Mouse (Mus musculus) heart, embryonic 13.5 days (tissue): Measurements from ENCODE around the gene Thegl. TPM values are rescaled to one million over a fixed set of nuclear protein-coding genes. Genes with fewer than 3 reads are reported as not detected.

ENCODE experiments used
- ATAC-seq: fragments of 200-750 bp; cut with Nextera tagmentation; 2 replicates; pipeline ENCODE4 v1.8.0; 2017; ENCODE audit warnings: moderate TSS enrichment; ENCODE audit not compliant: insufficient number of reproducible peaks, low FRiP score, low TSS enrichment; ENCODE audit errors: extremely low read depth
- H3K27ac ChIP-seq: fragments of 300-500 bp; sonication (generic); replicated peaks from 2 replicates; pipeline ENCODE4 v1.5.1; 2015; ENCODE audit warnings: moderate library complexity, mild to moderate bottlenecking, inconsistent platforms
- H3K27me3 ChIP-seq: fragments of 300-500 bp; sonication (generic); replicated peaks from 2 replicates; pipeline ENCODE4 v1.6.1; 2015; ENCODE audit warnings: mild to moderate bottlenecking, inconsistent platforms
- H3K36me3 ChIP-seq: fragments of 300-500 bp; sonication (generic); 2 replicates; pipeline ENCODE4 v1.6.1; 2015; ENCODE audit warnings: mild to moderate bottlenecking, inconsistent platforms
- H3K4me1 ChIP-seq: fragments of 300-500 bp; sonication (generic); 2 replicates; pipeline ENCODE4 v1.6.1; 2015; ENCODE audit warnings: inconsistent platforms
- H3K4me2 ChIP-seq: fragments of 300-500 bp; sonication (generic); 2 replicates; pipeline ENCODE4 v1.6.1; 2015; ENCODE audit warnings: inconsistent platforms, mild to moderate bottlenecking, moderate library complexity
- H3K4me3 ChIP-seq: fragments of 300-500 bp; sonication (generic); 2 replicates; pipeline ENCODE4 v1.5.1; 2015; ENCODE audit warnings: moderate library complexity, mild to moderate bottlenecking, inconsistent platforms
- H3K9ac ChIP-seq: fragments of 300-500 bp; sonication (generic); 2 replicates; pipeline ENCODE4 v1.6.1; 2015; ENCODE audit warnings: inconsistent platforms, mild to moderate bottlenecking, moderate library complexity
- H3K9me3 ChIP-seq: fragments of 300-500 bp; sonication (generic); 2 replicates; pipeline ENCODE4 v1.6.1; 2016; ENCODE audit warnings: inconsistent platforms
- WGBS: fragments of 180-500 bp; shearing (Covaris S2); methylation state at CpG from one replicate; pipeline ENCODE4 v1.1.7; 2015; ENCODE audit warnings: mixed read lengths; 5-methylcytosine and 5-hydroxymethylcytosine counted together
- polyA plus RNA-seq: library from polyadenylated mRNA; unstranded; fragments of >200 nt; fragmentation: Nextera tagmentation; extraction: Ambion mirVana; gene quantifications from 2 replicates; pipeline ENCODE4 v1.2.1, GENCODE M21; 2015

Thegl gene
- polyA plus RNA-seq, 1 experiment from 2014 or later: 0.08 TPM

DNA sequence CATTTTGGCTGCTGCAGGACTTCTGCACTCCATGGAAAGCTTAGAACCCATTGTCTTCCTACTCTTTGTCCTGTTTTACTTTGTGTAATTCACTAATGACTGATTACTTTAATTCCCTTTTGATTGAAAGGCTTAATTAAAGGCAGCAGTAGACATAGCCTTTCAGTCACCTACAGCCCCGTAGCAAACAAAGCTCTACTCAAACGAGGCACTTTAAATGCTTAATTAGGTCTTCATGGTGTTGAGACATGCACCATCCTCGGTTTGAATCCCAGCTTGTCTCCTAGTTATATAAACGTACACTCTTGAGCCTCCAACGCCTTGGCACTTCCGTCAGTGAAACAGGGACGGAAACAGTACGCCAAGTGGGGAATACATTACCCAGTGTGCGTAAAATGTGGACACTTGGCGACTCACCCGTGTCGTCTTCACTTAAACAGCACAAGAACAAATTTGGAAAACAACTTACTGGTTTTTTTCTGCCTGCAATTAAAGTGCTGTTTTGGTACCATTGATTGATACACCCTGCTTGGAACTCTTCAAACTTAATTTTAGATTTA is 41.1 kb downstream of the Thegl start:
- Histone ChIP-seq H3K4me2 (no peak overlapping the region), H3K27me3 (no peaks in the 10 kb centered on the region), H3K4me1 (0 out of 2 replicates have a peak, but pooled peaks cover 5% of the 10 kb centered on the region), H3K4me3 (no peak overlapping the region), H3K9me3 (0 out of 2 replicates have a peak, but pooled peaks cover 7% of the 10 kb centered on the region), H3K36me3 (no peaks in the 10 kb centered on the region), H3K9ac (no peak overlapping the region), H3K27ac (no peak overlapping the region)
- ATAC-seq: no peak
- 77% methylated on average over 12 of the region's 12 CpGs for WGBS

DNA sequence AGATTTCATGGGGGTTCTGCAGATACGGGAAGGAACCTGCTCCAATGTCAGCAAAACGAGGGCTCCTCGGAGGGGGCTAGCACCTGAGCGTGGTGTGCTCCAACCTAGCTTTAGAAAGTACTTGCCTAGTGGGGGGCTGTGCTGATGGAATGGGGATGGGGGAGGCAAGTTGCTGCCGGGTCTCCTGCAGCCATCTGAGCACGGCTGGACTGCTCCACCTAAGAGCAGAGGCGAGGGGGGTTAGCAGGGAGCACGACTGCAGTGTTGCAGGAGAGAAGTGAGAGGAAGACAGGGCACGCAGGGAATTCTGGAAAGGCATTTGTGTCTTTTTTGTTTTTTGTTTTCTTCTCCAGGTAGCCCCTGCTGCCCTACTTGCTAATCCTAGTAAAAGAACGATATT is 44.5 kb downstream of the Thegl start:
- Histone ChIP-seq H3K4me1 (0 out of 2 replicates have a peak, but pooled peaks cover 5% of the 10 kb centered on the region), H3K9ac (no peak overlapping the region), H3K27ac (no peak overlapping the region), H3K36me3 (no peaks in the 10 kb centered on the region), H3K4me3 (no peak overlapping the region), H3K4me2 (no peak overlapping the region), H3K27me3 (no peaks in the 10 kb centered on the region), H3K9me3 (no peaks in the 10 kb centered on the region)
- 40% methylated on average over 10 of the region's 10 CpGs for WGBS
- ATAC-seq: no peak

DNA sequence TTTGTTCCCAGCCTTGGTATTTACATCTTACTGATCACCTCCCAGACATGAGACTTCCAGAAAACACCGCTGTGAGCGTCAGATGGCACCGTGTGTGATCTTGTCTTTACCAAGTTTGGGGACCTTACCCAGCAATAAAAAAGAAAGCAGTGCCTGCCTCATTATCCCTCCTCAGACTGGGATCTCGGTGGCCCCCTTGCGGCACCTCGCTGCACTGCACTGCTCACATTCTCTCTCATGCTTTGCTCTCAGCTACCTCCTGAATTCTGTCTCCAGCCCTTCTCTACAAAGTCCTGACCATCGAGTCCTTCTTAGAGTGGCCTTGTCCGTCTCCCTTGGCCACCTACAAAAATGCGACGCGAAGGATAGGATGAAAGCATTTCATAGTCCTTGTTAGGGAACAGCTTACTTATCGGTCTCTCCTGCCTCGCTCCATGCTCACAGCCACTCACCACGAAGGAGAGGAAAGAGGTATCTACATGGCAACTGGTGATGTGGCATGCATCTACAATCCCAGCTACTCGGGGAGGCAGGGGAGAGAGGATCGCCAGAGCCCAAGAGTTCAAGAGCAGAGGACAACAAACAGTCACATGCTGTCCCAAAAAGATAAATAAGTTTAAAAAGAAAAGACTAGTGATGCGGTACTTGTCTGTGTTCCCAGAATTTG is 45.7 kb downstream of the Thegl start:
- H3K27me3 ChIP-seq: no peaks in the 10 kb centered on the region
- 0 out of 2 replicates have a peak, but pooled peaks cover 5% of the 10 kb centered on the region for H3K4me1 ChIP-seq
- H3K36me3 ChIP-seq: no peaks in the 10 kb centered on the region
- H3K27ac ChIP-seq: no peak overlapping the region
- no peaks in the 10 kb centered on the region for H3K9me3 ChIP-seq
- H3K9ac ChIP-seq: no peak overlapping the region
- 27% methylated on average over 17 of the region's 17 CpGs for WGBS
- peak overlapping the region; percentile 44 for H3K4me2 ChIP-seq
- peak overlapping the region; percentile 27; the same call in 1 of the 2 replicates for H3K4me3 ChIP-seq
- no peak for ATAC-seq

DNA sequence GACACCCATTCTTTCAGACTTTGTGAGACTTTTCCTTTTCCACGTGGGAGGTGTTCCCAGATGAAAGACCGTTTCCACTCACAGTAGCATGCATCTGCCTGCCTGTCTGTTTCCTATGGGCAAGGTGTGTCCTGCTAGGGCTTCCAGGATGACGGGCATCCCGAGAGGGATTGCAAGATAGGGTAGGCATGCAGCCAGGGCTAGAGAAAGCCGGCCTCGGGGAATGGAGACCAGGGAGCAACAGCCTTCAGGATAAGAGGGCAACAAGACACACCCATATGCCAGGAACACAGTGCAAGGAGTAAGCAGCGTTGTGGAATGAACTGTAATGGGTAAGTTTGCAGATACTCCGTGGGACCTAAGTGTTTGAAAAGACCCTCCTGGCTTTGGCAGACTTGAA is 51.5 kb downstream of the Thegl start:
- H3K27me3 ChIP-seq: no peaks in the 10 kb centered on the region
- H3K4me1 ChIP-seq: peaks cover 8% of the 10 kb centered on the region
- H3K36me3 ChIP-seq: no peaks in the 10 kb centered on the region
- ATAC-seq: no peak
- no peak overlapping the region for H3K4me2 ChIP-seq
- no peak overlapping the region for H3K27ac ChIP-seq
- no peak overlapping the region for H3K9ac ChIP-seq
- no peaks in the 10 kb centered on the region for H3K9me3 ChIP-seq
- 55% methylated on average over 8 of the region's 8 CpGs for WGBS
- H3K4me3 ChIP-seq: no peak overlapping the region

DNA sequence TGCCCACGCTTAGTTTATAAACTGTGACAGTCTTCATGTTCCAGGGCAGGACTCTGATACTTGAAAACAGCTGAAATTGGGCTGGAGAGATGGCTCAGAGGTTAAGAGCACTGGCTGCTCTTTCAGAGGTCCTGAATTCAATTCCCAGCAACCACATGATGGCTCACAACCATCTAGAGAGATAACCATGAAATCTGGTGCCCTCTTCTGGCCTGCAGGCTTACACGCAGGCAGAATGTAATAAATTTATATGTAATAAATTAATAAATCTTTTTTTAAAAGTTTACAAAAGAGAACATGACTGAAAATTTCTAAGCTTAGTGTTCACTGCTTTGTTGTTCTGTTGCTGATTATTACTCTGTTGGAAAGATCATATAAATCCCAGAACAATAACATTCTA is 55.2 kb downstream of the Thegl start:
- Histone ChIP-seq H3K4me1 (peaks cover 32% of the 10 kb centered on the region), H3K27me3 (no peaks in the 10 kb centered on the region), H3K9ac (no peak overlapping the region), H3K9me3 (no peaks in the 10 kb centered on the region), H3K36me3 (no peaks in the 10 kb centered on the region), H3K4me3 (no peak overlapping the region), H3K4me2 (no peak overlapping the region), H3K27ac (no peak overlapping the region)
- 76% methylated on average over 2 of the region's 2 CpGs for WGBS
- ATAC-seq: no peak

DNA sequence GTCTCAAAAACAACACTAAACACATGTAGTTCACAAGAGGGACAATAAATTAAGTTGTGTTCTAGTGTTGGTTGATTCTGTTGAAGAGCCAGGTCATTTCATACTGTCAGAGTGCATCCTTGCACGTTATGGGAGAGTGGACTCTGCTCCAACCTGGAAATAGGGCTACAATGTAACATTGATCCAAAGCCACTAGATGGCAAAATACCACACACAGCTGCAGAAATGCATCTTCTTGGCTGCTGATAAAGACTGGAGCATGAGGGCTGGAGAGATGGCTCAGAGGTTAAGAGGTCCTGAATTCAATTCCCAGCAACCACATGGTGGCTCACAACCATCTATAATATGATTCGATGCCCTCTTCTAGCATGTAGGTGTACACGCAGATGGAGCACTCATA is 55.8 kb downstream of the Thegl start:
- Histone ChIP-seq H3K27me3 (no peaks in the 10 kb centered on the region), H3K27ac (no peak overlapping the region), H3K9ac (no peak overlapping the region), H3K36me3 (no peaks in the 10 kb centered on the region), H3K4me3 (no peak overlapping the region), H3K4me2 (no peak overlapping the region), H3K9me3 (no peaks in the 10 kb centered on the region), H3K4me1 (peaks cover 32% of the 10 kb centered on the region)
- ATAC-seq: no peak
- 71% methylated on average over 3 of the region's 3 CpGs for WGBS

DNA sequence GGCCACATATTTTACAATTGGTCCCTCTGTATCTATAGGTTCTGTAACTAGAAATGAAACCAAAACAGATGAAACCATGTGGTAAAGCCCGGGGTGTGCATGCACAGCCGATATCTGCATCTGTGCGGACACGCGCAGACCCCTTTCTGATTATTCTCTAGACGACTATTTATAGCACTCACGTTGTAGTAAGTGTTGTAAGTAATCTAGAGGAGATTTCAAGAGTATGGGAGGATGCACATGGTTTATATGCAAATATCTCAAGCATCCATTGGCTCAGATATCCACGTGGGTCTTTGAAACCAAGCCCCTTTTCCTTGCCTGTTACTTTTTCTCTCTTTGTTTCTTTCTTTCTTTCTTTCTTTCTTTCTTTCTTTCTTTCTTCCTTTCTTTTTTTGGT is 58.0 kb downstream of the Thegl start:
- no peaks in the 10 kb centered on the region for H3K36me3 ChIP-seq
- H3K27me3 ChIP-seq: no peaks in the 10 kb centered on the region
- H3K4me2 ChIP-seq: no peak overlapping the region
- H3K9me3 ChIP-seq: peaks cover 5% of the 10 kb centered on the region; the same call in 1 of the 2 replicates
- no peak overlapping the region for H3K27ac ChIP-seq
- 42% methylated on average over 8 of the region's 8 CpGs for WGBS
- no peak for ATAC-seq
- H3K4me3 ChIP-seq: no peak overlapping the region
- H3K4me1 ChIP-seq: peaks cover 24% of the 10 kb centered on the region
- H3K9ac ChIP-seq: no peak overlapping the region

DNA sequence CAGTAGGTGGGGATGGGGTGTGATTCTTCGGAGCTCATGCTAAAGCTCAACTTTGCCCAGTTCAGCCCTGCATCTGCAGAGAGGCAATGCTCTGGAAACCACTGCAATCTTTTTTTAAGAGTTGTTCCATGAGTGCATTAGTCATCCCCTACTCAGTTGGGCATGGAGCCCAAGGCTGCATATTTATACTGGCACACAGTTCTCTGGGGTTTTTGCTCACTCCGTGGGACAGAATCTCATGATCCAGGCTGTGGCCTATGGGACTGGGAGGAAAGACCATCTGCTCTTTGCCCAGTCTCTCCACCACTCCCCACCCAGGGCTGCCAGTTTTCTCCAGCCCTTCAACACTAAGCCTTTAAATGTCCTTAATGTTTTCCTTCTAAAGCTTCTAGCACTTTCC is 59.1 kb downstream of the Thegl start:
- Histone ChIP-seq H3K4me1 (peaks cover 24% of the 10 kb centered on the region), H3K27me3 (no peaks in the 10 kb centered on the region), H3K9me3 (peaks cover 5% of the 10 kb centered on the region; the same call in 1 of the 2 replicates), H3K4me2 (no peak overlapping the region), H3K27ac (peak overlapping the region; percentile 70), H3K9ac (no peak overlapping the region), H3K36me3 (no peaks in the 10 kb centered on the region), H3K4me3 (no peak overlapping the region)
- WGBS: 39% methylated on average over 2 of the region's 2 CpGs
- ATAC-seq: peak; percentile 68; the same call in 1 of the 2 replicates

DNA sequence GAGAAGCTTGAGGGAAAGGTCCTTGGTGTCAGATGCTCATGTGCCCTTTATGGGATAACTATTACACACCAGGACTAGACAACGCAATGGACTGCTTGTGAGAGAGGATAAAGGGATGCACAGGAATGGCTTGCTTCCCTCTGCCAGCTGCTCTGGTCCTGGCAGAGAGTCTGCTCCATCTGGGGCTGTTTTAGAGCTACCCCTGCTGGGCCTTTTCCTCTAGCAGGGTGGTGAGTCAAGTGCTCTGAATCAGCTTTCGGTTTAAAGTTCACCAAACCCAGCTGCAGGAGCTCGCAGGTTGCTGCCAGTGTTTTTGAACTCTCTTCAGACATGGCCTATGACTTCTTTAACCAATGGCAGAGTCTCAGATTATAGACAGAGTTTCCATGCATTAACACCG is 60.1 kb downstream of the Thegl start:
- Histone ChIP-seq H3K36me3 (no peaks in the 10 kb centered on the region), H3K27me3 (no peaks in the 10 kb centered on the region), H3K9me3 (peaks cover 5% of the 10 kb centered on the region; the same call in 1 of the 2 replicates), H3K4me3 (no peak overlapping the region), H3K27ac (no peak overlapping the region), H3K4me1 (peaks cover 24% of the 10 kb centered on the region), H3K9ac (no peak overlapping the region), H3K4me2 (no peak overlapping the region)
- 85% methylated on average over 4 of the region's 4 CpGs for WGBS
- ATAC-seq: no peak

DNA sequence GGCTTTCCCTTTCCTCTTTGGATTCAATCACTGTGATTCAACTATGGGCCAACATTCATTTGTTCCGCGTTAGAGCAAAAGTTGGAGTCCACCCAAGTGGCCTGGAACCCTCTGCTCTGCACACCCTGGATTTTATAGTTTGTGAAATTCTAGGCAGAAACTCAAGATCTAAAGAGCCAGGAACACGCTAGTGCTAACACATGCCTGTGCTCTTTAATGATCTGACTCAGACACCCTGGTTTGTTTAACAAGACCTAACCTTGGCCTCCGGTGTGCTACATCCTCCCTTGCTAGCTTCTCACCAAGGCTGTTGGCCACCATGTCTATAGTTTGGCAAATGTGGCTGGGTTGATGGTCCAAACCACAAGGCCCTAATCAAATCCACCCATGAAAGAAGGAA is 64.9 kb downstream of the Thegl start:
- Histone ChIP-seq H3K4me1 (no peaks in the 10 kb centered on the region), H3K9me3 (peaks cover 5% of the 10 kb centered on the region; the same call in 1 of the 2 replicates), H3K4me2 (no peak overlapping the region), H3K36me3 (peaks cover 6% of the 10 kb centered on the region), H3K9ac (no peak overlapping the region), H3K4me3 (no peak overlapping the region), H3K27me3 (no peaks in the 10 kb centered on the region), H3K27ac (no peak overlapping the region)
- no peak for ATAC-seq
- 90% methylated on average over 4 of the region's 4 CpGs for WGBS

DNA sequence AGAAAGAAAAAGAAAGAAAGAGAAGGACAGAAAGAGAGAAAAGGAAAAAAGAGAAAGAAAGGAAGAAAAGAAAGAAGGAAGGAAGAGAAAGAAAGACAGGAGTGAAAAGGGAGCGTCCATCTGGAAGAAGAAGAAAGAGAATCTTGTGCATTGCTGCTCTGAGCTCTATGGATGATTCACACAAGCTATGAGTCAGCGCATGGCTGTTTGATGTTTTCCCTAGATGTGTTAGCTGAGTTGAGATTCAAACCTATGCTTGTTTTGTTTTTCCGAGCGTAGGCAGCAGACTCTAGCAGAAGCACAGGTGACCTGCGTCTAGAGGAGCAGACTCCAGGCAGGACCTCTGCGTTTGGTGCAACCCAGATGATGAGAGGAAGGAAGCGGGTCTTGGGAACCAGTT is 66.9 kb downstream of the Thegl start:
- Histone ChIP-seq H3K36me3 (peaks cover 22% of the 10 kb centered on the region), H3K4me2 (no peak overlapping the region), H3K9ac (no peak overlapping the region), H3K27me3 (no peaks in the 10 kb centered on the region), H3K27ac (no peak overlapping the region), H3K9me3 (no peaks in the 10 kb centered on the region), H3K4me3 (no peak overlapping the region), H3K4me1 (no peaks in the 10 kb centered on the region)
- ATAC-seq: no peak
- 66% methylated on average over 7 of the region's 7 CpGs for WGBS

DNA sequence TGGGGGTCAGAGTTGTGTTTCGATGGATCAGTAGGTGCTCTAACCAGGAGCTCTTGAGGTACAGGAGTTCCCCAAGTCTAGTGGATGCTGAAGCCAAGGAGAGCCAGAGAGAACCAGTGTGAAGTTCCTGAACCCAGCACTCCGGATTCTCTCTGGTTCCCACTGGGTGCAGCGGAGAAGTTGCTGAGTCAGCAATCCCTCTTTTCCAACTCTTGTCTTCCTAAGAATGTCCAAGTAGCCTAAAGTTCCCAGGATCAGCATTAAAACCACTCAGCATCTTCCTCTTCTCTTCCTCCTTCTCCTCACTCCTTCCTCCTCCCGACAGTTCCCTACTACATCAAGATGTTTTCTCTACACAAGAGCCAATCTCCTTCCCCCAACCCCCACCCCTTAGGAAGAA is 68.6 kb downstream of the Thegl start:
- no peaks in the 10 kb centered on the region; the same call in 1 of the 2 replicates for H3K27me3 ChIP-seq
- H3K27ac ChIP-seq: no peak overlapping the region
- no peak overlapping the region for H3K9ac ChIP-seq
- H3K9me3 ChIP-seq: no peaks in the 10 kb centered on the region
- H3K4me2 ChIP-seq: no peak overlapping the region
- no peak overlapping the region for H3K4me3 ChIP-seq
- ATAC-seq: no peak
- peaks cover 37% of the 10 kb centered on the region for H3K36me3 ChIP-seq
- peaks cover 8% of the 10 kb centered on the region for H3K4me1 ChIP-seq
- whole genome bisulfite sequencing: 84% methylated on average over 4 of the region's 4 CpGs
